Mouse (Mus musculus) bone marrow, adult 2 months (tissue): Measurements from ENCODE around the gene AI593442.

ENCODE experiments used
- CTCF ChIP-seq: fragments of 200-500 bp; IDR thresholded peaks from 2 replicates; pipeline ENCODE4 v1.5.1; 2011; ENCODE audit warnings: low read length, control low read depth; ENCODE audit not compliant: control insufficient read depth, insufficient read depth
- POLR2A ChIP-seq: fragments of 200-500 bp; IDR thresholded peaks from 2 replicates; pipeline ENCODE4 v1.6.1; 2011; ENCODE audit warnings: low read depth, mild to moderate bottlenecking, control low read depth, low read length, borderline replicate concordance; ENCODE audit not compliant: control insufficient read depth

- TF ChIP-seq CTCF (no peak), POLR2A (no peak)
Observed at GRCm38 (mm10) chr9:52678179-52678838, 1.3 kb downstream of the AI593442 start.
